Mouse (Mus musculus) adrenal gland, postnatal 36 days (tissue): Measurements from ENCODE around the gene Aspscr1. TPM values are rescaled to one million over a fixed set of nuclear protein-coding genes. Genes with fewer than 3 reads are reported as not detected.
A peak's percentile ranks its signal among the peaks of the same experiment; 100 is the strongest.

Experiments
- DNase-seq, 2 experiments: peaks; one replicate each; pipeline ENCODE4 v3.0.0; 2021; ENCODE audit warnings: mixed read lengths in 1 of 2
- long read RNA-seq, 2 experiments: library from polyadenylated mRNA; stranded (forward); transcript quantifications; one replicate each; pipeline ENCODE4 v2.0.0; 2021; ENCODE audit warnings: borderline sequencing depth in 2 of 2
- total RNA-seq, 2 experiments: library from RNA; stranded (reverse); gene quantifications; 2 replicates each; pipeline ENCODE4 v1.2.3; 2021

Aspscr1 gene
- 10 to 100 TPM; 71.1 to 95.1 TPM for total RNA-seq
- long read RNA-seq, experiment 1, transcript Aspscr1-201 (16 exons, 1,820 nt), result major isoform, 125 of 177 reads
- long read RNA-seq, experiment 1, transcript Aspscr1-203 (15 exons, 1,690 nt), result minor isoform, 5 of 177 reads
- long read RNA-seq, experiment 1, partial matches to known transcripts, result 15 of 177 reads
- long read RNA-seq, experiment 1, other reads (novel, unspliced or antisense), result 32 of 177 reads
- long read RNA-seq, experiment 2, transcript Aspscr1-201 (16 exons, 1,820 nt), result major isoform, 37 of 53 reads
- long read RNA-seq, experiment 2, partial matches to known transcripts, result 0 of 53 reads
- long read RNA-seq, experiment 2, other reads (novel, unspliced or antisense), result 13 of 53 reads

DNA sequence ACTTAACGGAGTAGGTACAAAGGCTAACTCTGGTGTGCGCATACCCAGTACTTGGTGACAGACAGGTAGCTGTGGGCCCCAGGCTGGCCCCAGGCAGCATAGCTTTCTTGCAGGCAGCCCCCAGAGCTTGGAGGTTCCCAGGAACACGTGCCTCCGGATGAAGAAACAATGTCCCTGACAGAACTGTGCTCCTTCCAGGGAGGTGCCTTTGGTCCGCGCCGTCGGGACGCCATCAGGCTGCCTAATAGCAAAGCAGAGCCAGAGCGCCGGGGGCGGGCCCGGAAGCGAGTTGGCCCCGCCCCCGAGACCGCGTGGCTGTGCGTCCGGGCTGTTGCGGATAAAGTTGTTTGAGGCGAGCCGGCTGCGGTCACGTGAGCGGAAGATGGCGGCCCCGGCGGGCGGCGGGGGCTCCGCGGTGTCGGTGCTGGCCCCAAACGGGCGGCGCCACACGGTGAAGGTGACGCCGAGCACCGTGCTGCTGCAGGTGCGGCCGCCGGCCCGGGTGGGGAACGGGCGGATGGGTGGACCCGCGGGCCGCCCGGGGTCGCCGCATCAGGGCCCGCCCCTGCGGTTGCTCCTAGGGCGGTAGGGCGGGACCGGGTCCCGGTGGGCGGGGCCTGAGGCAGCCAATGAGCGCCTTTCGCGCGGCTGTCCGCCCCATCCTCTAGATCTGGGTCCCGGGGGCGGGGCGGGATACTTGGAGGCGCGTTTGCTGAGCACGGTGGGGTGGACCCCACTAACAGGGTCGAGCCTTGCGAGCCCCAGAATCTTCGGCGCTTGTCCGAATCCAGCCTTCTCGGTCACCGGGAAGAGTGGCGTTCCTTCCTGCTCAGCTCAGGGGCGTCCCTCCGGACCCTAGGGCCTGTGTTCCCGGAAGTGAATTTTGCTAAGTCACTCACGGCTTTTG lies at the start of gene Aspscr1:
Gene Aspscr1 (plus strand): TSS at position 287 of the 907 bp plus-strand sequence.
- peak; percentile 98 to 100 for DNase-seq

DNA sequence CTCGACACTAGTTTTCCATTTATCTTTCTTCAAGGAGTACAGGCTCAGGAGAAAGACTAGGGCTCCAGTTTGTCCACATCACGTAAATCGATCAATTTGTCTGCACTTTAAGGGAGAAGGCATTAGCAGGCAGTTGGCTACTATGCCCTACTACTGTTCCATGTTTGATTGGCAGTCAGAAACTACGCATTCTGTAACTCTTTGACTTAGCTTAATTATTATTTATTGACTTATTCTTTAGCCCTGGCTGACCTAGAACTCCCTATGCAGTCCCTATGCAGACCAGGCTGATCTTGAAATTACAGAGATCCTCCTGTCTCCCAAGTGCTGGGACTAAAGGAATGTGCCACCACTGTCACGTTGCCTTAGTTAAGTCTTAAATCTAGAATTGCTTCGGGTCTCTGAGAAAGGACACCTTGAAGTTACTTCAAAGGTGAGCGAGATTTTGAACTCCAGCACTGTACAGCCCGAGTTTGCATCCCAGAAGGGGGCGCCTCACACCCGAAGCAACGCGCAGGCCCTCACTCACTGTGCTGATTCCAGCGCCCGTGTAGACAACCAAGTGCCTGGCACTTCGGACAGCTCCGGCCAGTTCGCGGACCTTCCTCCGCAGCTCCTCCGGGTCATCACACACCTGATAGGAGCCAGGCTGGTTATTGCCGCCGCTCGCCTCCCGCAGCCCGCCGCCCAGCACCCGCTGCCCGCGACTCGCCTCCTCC lies 48.7 kb upstream of the Aspscr1 start:
- DNase-seq, result peak; percentile 83 to 84

DNA sequence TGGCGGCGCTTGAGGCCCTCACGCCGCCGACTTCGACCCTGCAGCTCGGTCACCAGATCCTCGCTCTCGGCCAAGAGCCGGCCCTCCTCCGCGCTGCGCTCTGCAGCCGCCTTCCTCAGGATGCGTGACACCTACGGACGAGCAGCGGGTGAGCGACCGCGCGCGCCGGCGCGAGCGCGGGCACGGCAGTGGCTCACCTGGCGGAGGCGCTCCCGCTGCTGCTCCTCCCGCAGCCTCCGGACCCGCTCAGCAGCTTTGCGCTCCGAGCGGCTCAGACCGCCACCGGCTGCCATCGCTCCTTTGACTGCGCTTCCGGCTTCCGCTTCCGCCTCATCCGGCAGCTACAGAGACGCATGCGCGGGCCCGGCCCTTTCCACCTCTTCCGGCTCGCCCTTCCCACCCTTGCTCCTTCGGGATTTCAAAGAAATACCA lies 48.1 kb upstream of the Aspscr1 start:
- DNase-seq, result peak; percentile 91 to 94

DNA sequence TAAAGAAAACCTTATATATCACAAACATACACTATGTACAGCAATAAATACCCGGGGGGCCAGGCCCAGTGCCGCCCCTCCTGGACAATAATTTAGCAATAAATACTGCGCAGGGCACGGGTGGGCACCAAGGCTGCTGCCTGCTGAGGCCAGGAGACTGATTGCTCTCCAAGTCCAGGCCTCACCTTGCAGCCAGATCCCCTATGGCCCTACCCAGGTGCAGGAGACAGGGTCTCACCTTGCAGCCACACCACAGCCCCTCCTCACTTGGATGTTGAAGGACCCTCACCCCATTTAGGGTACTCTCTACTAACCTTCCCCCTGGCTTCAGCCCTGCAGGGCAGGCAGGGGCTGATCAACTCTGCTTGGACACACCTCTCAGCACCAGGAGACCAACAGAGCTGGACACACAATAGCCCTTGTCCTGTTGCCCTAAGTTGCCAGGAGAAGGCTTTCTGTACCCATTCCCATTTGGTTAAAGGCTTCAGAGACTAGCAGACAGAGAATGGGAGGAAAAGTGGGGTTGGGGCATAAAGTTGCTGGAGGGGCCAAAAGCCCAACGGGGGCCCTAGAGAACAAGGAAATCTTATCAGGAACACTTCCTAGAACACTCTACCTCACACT lies 47.5 kb upstream of the Aspscr1 start, which contains the start of gene Sirt7:
Gene Sirt7 (minus strand): TSS at position 89 of the 624 bp plus-strand sequence.
- no peak for DNase-seq

DNA sequence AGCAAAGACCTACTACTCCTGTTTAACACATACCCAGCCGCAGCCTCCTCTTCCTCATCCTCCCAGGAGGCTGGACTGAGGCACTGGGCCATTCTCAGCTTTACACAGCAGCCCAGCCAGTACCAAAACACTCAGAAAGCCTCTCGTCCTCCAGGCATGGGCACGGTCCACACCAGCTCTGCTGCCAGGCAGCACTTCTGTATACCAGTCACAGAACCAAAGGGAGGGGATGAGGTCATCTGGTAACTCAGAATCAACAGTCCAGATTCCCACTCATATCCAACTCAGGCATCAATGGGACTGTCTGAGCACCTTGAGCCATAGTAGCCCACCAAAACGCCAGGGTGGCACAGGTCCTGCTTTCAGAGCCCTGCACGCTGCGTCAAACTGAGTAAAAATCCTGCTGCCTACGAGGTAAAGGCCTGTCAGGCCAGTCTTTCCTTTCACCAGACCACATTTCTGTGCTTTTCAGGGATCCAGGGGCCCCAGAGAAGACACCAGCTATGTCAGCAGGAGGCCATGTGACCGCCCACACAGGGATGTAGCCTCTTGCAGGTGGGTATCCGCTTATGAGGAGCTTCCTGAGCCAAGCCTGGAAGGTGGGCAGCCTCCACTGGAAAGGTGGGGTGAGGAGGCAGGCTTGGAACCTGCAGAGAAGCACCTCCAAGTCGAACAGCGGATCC lies 45.8 kb upstream of the Aspscr1 start:
- DNase-seq, result no peak

DNA sequence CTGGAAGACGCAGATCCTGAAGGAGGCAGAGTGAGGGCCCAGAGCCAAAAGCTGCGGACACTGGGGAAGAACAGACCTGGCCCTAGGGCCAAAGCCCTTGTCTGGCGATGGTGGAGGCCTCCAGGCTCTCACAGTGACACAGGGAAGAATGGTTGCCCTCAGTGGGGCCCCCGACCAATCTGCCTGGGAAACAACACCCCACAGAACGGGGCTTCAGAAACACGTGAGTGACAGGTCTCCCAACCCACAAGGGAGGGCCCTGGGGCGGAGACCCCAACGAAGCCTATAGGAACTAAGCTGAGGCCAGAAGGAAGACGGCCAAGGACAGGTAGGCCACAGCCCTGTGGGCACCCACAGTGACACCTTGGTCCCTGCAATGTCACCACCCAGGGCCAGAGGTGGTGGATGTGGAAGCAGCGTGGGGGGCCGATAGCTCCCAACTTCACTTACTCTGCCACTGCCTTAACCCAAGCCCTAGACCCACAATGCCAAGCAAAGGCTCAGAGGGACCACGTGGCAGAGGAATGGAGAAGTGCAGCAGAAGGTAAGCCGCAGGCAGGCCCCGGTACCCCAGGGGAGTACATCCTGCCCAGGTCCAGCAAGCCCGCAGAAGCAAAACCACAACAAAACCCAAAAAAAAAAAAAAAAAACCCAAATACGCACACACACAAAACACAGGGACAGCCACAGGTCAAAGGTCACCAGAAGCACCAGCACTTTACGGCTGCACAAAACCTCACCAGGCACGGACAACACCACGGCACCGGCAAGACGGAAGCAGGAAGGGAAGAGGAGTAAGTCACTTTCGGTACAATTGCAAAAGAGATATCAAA lies 45.1 kb upstream of the Aspscr1 start:
- no peak for DNase-seq

DNA sequence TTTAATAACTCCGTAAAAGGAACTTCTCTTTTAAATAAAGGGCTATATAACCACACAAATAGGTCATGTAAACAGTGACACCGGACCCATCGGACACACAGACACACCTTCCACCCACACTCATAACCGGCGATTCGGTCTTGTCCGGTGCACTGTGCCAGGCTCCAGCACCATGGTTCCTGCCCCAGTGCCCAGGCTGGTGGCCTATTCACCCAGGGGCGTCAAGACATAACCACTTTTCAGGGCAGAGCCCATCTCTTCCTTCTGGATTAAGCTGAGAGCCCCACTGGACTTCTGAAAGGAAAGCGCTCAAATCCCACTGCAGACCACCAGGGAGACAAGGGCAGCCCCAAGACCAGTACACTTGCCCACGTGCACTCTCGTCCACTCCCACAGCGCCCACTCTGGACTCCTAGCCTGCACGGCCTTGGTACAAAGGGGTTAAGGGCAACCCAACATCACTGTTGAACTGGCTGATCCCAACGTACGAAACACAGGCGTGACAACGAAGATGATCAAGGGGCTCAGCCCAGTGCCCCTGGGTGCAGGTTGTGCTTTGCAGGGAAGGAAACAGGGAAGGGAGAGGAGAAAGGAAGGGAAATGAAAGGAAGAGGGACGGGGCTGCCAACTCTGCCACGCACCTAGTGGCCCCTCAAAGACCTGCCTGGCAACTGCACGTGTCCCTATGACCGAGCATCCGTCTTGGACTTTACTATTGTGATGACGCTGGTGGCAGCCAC lies 44.0 kb upstream of the Aspscr1 start:
- no peak for DNase-seq

DNA sequence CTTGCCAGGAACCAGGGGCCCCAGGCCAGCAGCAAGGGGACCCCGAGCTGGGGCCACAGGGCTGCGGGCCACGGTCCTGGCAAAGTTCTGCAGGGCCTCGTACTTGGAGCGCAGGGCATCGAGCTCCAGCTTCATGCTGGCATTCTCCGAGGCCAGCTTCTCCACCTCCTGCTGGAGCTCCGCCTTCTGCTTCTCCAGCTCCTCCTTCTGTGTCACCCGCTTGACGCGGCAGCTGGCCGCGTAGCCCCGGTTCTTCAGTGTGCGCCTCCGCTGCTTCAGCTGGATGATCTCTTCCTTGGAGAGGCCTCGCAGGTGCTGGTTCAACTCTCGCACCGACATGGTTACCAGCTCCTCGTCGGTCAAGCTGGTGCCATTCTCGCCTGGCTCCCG lies 43.4 kb upstream of the Aspscr1 start:
- peak; percentile 66 to 73 for DNase-seq

DNA sequence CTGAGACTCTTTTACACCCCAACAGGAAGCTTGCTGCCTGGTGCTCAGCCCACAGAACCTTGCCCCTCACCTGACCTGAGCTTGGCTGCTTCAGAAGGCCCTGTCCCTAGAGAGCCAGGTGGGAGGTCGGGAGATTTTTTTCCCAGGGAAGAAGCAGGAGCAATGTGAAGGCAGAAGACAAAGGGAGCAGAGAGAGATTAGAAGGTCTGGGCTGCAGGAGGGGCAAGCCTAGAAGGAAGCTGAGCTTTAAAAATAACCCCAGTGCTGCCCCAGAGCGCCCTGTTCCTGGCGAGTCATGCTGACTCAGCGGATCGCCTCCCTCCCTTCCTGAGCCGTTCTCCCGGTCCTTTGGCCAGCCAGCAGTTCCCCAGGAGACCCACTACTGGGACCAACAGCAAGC lies 42.9 kb upstream of the Aspscr1 start:
- peak; percentile 69 to 83 for DNase-seq

DNA sequence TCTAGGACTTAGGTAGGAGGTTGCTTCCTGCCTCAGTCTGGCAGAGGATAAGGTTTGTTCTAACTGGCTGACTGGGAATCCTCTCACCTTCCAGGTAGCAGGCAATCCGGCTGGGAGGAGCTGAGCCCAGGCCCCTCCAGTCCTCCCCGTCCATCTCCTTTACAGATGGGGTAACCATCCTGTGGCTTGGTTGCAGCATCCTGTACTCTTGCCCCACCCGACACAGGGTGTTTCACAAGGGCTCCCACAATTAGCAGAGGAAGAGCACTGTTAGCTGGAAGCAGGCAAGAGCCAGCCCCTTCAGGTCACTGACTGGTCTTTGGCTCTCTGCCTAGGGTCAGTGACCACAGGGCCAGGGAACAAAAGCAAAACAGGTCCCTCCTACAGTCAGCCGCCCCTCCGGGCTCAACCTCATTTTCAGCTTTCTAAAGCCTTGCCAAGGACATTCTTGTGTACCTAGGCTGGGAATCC lies 42.3 kb upstream of the Aspscr1 start:
- DNase-seq, result peak; percentile 63 to 73

DNA sequence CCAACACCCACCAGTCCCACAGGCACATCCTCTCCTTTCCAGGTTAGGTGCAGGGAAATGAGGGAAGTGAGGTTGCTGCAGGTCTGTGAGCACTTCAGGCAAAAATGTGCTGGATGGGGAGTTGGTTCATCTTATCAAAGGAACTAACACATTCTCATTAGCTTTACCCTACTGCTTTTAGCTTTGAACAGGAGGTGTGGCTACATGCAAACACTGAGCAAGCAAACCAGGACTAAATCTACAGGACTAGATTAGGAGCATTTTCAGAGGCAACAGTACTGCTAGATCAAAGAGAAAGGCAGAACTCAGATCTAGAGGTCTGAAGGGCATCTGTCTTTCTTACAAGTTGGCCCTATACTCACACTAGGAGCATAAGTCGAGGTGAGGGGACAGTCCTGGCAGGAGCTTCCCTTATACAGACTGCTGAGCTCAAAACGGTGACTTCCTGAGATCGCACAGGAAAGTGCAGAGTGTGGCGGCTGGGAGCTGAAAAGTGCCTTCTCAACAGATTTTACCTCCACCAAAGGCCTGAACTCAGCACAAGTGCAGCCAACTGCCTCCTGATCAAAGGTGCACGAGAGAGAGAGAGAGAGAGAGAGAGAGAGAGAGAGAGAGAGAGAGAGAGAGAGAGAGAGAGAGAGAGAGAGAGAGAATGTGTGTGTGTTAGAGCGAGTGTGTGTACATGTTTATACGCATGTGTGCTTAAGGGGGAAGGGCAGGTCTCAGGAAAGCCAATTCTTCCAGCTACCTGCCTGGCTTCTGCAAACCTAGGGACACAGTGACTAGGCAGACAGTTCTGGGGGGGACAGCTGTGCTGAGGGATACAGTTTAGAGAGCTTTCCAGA lies 41.7 kb upstream of the Aspscr1 start:
- no peak for DNase-seq

DNA sequence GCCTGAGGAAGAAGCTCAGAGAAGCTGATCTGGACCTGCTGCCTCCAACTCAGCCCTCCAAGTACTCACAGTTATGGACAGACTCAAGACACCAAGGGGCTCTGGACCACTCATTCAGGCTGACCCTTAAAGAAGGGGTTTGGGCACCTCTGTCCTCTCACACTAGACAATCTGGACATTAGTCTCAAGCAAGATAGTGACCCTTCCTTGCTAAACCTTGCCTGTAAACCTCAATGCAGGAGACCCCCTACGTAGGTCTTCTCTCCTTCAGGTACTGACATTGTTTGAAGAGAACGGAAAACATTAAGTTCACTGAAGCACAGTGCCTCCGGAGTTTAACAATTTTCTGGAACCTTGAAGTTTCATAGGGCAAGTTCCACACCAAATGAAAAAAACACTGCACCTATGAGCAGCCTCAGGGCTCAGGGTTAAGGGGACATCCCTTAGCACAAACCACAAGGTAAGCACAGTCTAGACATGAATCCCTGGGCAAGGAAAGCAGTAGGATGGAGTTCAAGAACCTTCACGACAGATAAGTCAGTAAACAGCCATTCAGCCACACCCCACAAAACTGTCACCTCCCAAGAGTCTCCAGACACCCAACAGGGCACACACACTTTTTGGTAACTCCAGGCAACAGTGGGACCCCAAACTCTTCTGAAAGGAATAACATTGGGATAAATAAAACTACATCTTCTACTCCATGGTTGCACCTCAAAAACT lies 40.9 kb upstream of the Aspscr1 start:
- no peak for DNase-seq

DNA sequence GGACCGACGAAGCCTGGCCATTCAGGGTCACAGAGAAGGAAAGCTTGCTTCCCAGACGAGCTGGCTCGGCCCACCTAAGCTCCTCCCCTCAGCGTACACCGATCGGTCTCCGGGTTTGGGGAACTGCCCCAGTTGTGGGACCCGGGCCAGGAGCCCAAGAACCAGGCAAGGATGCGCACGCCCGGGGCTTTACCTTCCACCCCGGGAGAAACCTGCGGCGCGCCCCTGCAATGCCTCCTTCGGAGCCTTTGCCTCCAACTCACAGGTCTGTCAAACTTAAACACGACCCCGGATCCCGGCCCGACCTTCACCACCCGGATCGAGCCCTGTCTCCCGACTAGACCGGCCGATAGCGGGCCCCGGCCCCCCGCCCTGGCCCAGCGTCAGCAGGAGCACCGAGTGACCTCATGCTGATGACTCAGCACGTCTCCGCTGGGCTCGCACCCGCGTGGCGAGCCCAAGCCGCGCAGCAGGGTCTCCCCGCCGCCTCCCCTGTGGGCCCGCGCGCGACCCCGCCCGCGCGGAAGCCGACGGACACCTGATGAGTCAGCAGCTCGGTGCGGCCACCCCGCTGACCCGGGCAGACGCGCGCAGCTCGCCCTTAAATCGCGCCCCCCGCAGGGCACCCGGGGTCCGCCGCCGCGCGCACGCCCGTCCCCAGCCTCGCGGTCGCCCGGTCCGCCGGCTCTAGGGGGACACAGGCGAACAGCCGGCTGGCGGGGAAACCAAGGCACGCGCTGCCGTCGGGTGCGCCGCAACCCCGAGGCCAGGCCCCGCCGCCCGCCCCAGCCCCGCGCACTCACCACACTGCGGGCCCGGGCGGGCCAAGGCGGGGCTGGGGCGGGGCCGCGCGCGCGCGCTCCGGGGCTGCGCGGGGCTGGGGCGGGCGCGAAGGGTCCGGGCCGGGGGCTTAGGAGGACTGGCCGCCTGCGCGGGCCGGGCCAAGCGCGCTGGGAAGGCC lies 39.9 kb upstream of the Aspscr1 start:
- DNase-seq, result peak; percentile 90 to 92

DNA sequence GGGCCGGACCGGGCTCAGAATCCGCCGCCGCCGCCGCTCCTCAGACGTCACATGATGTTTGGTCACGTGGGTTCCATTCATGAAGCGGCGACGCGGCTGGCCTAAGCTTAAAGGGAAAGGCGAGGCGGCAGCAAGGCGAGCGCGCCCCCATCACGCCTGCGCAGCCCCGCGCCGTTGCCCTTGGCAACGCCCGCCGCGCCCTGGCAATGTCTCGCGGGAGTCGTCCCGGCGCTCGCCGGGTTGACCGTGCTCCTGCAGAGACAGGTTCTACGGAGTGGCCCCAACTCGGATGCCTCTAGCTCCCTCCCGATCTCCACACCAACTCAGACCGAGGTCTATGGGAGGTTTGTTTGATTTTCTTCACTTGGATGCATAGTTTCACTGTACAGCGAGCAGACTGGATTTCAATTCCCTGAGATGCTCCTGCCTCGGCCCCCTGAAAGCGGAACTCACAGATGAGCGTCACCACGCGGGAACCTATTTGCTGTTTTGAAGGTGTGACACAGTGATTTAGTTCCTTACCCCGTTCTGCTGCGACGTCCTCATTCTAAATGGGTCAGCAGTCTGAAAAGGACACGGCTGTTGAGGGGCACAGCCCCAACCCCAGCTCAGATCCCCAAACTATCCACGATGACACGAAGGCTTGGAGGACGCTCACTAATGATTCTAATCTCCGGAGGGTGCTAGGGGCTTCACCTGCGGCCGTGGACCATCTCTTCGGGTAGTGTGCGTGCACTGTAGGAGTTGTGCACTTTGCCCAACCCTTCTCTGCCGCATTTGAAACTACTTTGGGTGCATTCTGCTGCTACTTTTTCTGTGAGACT lies 39.0 kb upstream of the Aspscr1 start, which contains the start of gene Mafg:
Gene Mafg (minus strand): TSS at position 81 of the 824 bp plus-strand sequence.
- peak; percentile 95 for DNase-seq

DNA sequence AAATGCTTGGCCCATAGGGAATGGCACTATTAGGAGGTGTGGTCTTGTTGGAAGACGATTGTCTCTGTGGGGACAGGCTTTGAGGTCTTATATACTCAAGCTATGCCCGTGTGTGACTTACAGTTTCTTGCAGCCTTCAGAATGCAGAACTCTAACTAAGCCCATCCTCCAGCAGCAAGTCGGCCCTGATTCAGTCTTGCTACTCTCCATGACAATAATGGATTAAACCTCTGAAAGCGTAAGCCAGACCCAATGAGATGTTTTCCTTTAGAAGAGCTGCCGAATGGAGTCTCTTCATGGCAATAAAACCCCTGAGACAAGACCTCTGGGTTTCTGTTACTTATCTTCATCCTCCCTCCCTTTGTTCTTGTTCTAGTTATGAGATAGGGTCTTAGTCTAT lies 38.0 kb upstream of the Aspscr1 start:
- DNase-seq, result no peak

DNA sequence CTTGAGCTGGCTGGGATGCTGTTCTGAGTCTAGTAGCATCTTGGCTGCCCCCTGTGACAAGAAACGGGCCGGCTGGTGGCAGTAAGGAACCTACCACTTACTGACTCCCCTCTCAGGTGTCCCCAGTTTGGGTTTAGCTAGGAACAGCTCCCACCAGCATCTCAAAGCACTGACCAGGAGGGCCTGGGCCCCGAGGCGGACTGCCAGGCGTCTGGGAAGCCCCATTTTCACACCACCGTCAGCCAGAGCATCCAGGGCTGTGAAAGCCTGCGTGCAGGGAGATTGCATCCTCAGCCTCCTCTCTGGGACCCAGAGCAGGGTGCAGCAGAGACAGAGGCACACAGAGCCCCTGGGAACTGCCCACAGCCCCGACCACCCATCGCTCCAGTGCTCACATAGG lies 31.5 kb upstream of the Aspscr1 start:
- DNase-seq, result no peak
